Mouse (Mus musculus): Measurements from ENCODE around the gene Sgms1.

Sgms1 gene

GRCm38 (mm10) chr19:32389001-32389871 is at the start of gene Sgms1:
Gene Sgms1, minus strand, starts transcription at chr19:32389714.
- DNase-seq, result peak; percentile 87

GRCm38 (mm10) chr19:32425856-32426255 is 36.3 kb upstream of the Sgms1 start:
- no peak for DNase-seq

GRCm38 (mm10) chr19:32424706-32425105 is 35.2 kb upstream of the Sgms1 start:
- DNase-seq, result no peak

GRCm38 (mm10) chr19:32419069-32419468 is 29.6 kb upstream of the Sgms1 start:
- DNase-seq, result no peak

GRCm38 (mm10) chr19:32416692-32417317 is 27.3 kb upstream of the Sgms1 start:
- DNase-seq, result no peak

- no peak for DNase-seq
These were observed 20.3 kb upstream of the Sgms1 start for GRCm38 (mm10) chr19:32409603-32410360.

GRCm38 (mm10) chr19:32406717-32407116 is 17.2 kb upstream of the Sgms1 start:
- DNase-seq, result no peak

- no peak for DNase-seq
These were observed 14.9 kb upstream of the Sgms1 start for GRCm38 (mm10) chr19:32404386-32404785.

GRCm38 (mm10) chr19:32403834-32404233 is 14.3 kb upstream of the Sgms1 start:
- no peak for DNase-seq

- DNase-seq, result no peak
These were observed 9.0 kb upstream of the Sgms1 start for GRCm38 (mm10) chr19:32398491-32398890.

GRCm38 (mm10) chr19:32396303-32396702 is 6.8 kb upstream of the Sgms1 start:
- DNase-seq, result no peak

GRCm38 (mm10) chr19:32394825-32395224 is 5.3 kb upstream of the Sgms1 start:
- DNase-seq, result no peak

GRCm38 (mm10) chr19:32393758-32394450 is 4.4 kb upstream of the Sgms1 start:
- DNase-seq, result no peak

- DNase-seq, result no peak
These were observed 3.7 kb upstream of the Sgms1 start for GRCm38 (mm10) chr19:32393092-32393745.

- no peak for DNase-seq
These were observed 1.9 kb upstream of the Sgms1 start for GRCm38 (mm10) chr19:32391441-32391840.

- DNase-seq, result no peak
These were observed 602 bp upstream of the Sgms1 start for GRCm38 (mm10) chr19:32390116-32390515.

GRCm38 (mm10) chr19:32388191-32388921 is 1.2 kb downstream of the Sgms1 start:
- peak; percentile 93 for DNase-seq

GRCm38 (mm10) chr19:32387403-32388190 is 1.9 kb downstream of the Sgms1 start:
- DNase-seq, result peak; percentile 58

GRCm38 (mm10) chr19:32386556-32387402 is 2.7 kb downstream of the Sgms1 start:
- peak; percentile 75 for DNase-seq

GRCm38 (mm10) chr19:32383738-32384137 is 5.8 kb downstream of the Sgms1 start:
- DNase-seq, result no peak
